Mouse (Mus musculus): Measurements from ENCODE around the gene Cacna2d3. TPM values are rescaled to one million over a fixed set of nuclear protein-coding genes. Genes with fewer than 3 reads are reported as not detected.

The Cacna2d3 gene
- total RNA-seq, 2 experiments from 2014 or later, result 0.56 to 1.4 TPM

DNA sequence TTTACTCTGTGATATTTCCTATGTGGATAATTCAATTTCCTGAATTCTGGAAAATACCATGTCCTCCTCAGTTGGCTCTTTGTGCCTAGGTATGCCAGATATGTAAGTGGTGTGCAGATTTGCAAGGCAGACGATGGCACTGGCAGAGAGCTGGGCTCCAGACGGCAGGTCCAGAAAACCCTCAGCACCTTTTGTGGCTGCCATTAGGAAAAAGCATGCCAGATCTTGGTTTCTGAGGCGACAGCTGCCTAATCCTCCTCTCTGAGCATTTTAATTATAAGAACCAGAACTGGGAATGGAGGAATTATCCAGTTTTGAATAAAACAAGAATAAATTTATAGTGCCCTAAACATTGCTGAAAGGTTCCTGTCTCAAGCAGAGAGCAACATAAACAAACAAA is 767.1 kb downstream of the Cacna2d3 start:
- H3K4me3 ChIP-seq, result no peak overlapping the region
- no peak for TF ChIP-seq CTCF (IDR thresholded peaks at IDR 0.05)
- H3K27ac ChIP-seq, result no peak overlapping the region
- DNase-seq, result no peak
- intact Hi-C loops (cut with DNase I), result no loop called here

DNA sequence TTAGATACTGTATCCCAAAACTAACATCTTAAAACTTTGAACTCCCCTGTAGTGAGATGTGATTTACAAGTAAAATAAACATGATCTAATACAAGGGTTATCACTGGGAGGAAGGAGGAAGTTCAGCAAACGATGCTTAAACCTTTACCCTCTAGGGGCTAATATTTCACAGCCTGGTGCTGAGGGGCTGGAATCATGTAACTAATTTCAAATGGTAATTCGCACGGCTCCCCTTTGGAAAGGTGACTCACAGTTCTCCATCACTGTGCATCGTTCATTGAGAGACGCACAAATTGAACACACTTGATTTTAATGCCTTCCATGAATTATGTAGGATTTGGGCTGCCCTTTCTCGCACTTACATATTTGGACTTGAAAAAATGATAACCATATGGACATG is 767.6 kb downstream of the Cacna2d3 start:
- intact Hi-C loops (cut with DNase I), result no loop called here
- TF ChIP-seq CTCF (IDR thresholded peaks at IDR 0.05), result no peak
- no peak overlapping the region for H3K27ac ChIP-seq
- DNase-seq, result no peak
- H3K4me3 ChIP-seq, result no peak overlapping the region

DNA sequence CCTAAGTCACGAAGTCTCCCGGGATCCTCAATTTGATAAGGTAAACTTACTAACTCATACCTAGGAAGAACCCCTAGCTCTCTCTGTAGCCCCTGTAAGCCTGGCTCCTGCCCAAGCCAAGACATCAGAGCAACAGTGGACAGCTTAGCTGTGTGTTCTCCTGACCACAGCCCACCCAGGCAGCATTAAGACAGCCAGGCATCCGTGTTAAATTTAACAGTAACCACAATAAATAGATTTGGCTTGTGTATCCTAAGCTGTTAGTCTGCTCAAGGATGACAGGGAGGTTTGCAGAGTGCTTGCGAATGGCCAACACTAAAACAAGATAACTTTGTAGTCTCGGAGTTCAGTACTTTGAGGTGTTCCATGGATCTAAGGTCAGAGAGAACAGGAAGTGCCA is 768.3 kb downstream of the Cacna2d3 start:
- no peak for TF ChIP-seq CTCF (IDR thresholded peaks at IDR 0.05)
- no peak for DNase-seq
- intact Hi-C loops (cut with DNase I), result no loop called here
- H3K27ac ChIP-seq, result no peak overlapping the region
- H3K4me3 ChIP-seq, result no peak overlapping the region

DNA sequence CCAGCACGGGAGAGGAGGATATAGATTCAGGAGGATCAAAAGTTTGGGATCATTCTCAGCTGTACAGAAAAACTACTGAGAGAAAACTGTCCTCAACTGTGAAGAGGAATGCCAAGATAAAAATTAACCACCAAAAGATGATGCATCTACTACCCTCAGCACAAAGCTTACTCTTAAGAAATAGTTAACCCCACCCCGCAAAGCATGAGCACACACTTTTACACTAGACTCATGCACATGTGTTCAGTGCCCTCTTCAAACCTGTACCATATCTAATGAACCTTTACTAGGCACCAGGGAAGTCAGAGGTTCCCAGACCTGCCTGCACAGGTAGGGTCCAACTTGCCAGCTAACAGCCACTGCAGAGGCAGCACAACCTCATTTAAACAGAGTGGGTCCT is 771.2 kb downstream of the Cacna2d3 start:
- H3K4me3 ChIP-seq, result no peak overlapping the region
- no peak overlapping the region for H3K27ac ChIP-seq
- no peak for DNase-seq
- intact Hi-C loops (cut with DNase I), result loop anchor here (2.0 kb wide), 1 partner anchor 124 kb away; no protein-coding TSS in a partner anchor
- TF ChIP-seq CTCF (IDR thresholded peaks at IDR 0.05), result no peak

DNA sequence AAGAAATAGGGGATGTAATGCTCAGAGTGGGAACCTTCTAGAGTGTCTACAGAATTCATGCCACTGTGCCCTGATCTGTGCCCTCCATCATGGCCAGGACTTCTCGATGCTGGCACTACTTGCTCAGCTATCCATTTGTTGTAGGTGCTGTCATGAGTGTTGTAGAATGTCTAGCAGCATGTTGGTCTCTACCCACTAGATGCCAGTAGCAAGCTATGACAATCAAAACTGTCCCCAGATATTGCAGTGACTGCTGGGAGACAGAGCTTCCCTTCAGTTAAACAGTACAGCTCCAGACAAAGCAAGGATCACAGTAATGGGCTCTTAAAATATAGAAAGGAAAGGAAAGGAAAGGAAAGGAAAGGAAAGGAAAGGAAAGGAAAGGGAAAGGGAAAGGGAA is 771.9 kb downstream of the Cacna2d3 start:
- DNase-seq, result no peak
- peak; percentile 68 for TF ChIP-seq CTCF (IDR thresholded peaks at IDR 0.05)
- intact Hi-C loops (cut with DNase I), result loop anchor here (1.0 to 2.0 kb wide), 2 partner anchors 125 to 141 kb away; no protein-coding TSS in a partner anchor
- no peak overlapping the region for H3K27ac ChIP-seq
- H3K4me3 ChIP-seq, result no peak overlapping the region

DNA sequence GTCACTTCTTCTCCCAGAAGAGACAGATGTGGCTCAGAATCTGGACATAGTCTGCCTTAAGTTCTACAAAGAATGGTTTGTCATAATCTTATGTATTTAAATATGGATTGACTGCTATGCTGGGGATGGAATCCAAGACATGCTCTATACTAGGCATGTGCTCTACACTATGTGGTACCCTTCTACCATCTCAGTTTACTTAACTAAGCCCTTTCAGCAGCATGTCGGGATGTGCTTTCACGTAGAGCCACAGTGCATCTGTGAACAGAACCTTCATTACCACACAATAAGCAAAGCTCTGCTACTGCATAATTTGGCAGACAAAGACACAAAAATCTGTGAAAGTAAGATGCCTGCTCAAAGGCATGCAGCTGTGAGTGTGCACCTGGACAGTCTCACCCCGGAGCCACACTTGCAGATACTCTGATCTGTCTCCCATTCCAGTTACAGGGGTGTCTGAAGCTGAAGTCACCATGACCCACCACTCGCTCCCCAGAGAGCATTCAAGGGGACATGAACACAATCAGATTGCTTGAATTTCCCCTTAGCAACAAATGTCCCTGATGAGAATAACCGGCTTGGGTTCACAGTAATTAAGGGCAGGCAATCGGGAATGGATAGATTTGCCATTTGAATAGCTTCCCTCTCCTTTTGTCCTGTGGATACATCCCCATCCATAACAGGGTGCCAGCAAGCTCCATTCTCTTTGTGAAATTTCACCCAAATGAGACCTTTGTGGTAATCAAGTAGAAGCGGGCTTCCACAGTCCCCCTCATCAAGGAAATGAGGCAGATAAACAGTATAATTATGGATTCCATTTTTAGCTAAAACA is 773.4 kb downstream of the Cacna2d3 start:
- Histone ChIP-seq H3K27ac (no peak overlapping the region), H3K4me3 (no peak overlapping the region)
- no peak for TF ChIP-seq CTCF (IDR thresholded peaks at IDR 0.05)
- no peak for DNase-seq
- intact Hi-C loops (cut with DNase I), result no loop called here

DNA sequence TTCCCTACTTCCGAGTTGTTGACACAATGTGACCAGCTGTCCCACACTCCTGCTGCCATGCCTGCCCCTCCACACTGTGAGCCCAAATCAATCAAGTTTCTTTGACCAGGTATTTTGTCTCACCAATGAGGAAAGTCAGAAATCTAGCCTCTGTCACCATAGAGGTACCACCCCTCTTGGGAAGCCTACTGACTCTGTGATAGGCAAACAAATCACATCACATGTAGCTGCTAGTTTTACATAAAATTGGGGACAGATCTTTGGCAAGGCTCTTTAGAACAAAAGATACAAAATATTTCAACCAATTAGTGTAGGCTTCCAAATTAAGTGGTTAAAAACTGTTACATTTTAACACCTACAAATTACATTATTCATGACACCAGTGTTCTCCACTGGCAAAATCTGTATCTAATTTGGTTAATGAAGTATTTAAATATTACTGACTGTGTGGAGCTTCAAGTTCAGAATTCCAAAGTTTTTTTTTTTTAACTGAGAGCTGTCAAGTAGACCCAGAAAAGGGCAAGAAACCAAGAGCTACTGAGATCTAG is 788.8 kb downstream of the Cacna2d3 start:
- no peak overlapping the region for H3K4me3 ChIP-seq
- no peak for DNase-seq
- no peak for TF ChIP-seq CTCF (IDR thresholded peaks at IDR 0.05)
- no peak overlapping the region for H3K27ac ChIP-seq
- intact Hi-C loops (cut with DNase I), result no loop called here

DNA sequence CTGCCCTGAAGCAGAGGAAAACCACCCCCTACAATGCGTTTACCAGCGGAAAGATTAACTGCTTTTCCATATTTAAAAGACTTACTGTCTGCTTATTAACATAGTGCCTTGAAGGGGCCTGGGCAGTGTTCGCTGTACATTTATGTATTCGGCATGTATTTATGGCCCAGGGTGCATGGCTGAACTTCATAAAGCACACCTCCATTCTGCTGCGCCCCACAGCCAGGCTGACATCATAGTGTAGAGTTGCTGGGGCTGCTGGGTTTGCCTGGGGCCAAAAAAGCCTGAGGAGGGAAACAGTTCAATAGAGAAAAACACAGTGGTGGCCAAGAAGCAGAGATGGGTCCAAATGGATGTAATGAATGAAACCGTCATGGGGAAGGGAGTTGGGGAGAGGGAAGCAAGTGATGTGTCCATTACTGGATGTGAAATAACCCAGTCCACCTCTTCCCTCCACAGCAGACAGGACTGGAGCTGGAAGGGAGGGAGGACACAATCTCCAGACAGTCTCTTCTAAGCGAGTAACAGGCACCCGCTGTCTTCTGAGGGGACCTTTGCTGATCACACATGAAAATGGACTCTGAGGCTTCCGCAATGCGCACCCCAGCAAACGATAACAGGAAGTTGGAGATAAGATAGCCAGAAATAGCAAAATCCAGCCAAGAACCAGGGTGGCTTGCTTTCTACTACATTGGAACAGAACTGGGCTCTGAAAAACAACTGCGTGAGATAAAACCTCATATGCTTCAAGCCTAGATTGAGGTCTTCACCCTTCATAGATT is 798.3 kb downstream of the Cacna2d3 start:
- Histone ChIP-seq H3K27ac (no peak overlapping the region), H3K4me3 (no peak overlapping the region)
- no peak for DNase-seq
- intact Hi-C loops (cut with DNase I), result no loop called here
- no peak for TF ChIP-seq CTCF (IDR thresholded peaks at IDR 0.05)

DNA sequence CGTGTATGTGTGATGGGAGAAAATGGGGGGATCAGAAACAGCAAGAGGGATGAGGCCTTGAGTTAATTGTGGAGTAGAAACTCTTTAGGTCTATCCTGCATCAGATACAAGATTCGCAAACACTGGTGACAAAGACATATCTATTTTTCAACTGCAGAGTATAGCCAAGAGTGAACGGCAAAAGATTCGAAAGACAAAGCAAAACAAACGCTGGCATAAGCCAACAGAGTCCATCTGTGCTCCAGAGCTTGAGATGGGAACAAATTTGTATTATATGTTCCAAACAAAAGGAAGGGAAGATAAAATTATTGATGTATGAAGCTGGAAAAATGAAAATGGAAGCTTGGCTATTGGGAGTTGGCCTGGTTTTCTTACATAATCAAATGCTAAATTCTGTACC is 802.8 kb downstream of the Cacna2d3 start:
- TF ChIP-seq CTCF (IDR thresholded peaks at IDR 0.05), result no peak
- DNase-seq, result no peak
- no peak overlapping the region for H3K27ac ChIP-seq
- H3K4me3 ChIP-seq, result no peak overlapping the region
- intact Hi-C loops (cut with DNase I), result no loop called here

DNA sequence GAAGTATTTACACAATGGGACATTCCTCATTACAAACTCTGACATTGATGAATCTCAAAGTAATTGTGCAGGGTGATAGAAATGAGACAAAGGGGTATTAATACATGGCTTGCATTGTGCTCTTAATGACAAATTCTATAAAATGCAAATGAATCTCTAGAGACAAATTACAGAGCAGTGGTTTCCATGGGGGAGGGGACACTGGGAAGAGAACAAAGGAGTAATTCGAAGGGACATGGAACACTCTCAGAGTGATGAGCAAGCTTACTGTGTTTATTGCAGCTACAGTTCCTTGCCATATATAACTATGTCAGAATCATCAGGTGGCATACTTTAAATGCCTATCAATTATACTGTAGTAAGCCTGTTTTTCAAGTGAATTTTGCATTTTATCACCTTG is 806.7 kb downstream of the Cacna2d3 start:
- Histone ChIP-seq H3K4me3 (no peak overlapping the region), H3K27ac (no peak overlapping the region)
- intact Hi-C loops (cut with DNase I), result no loop called here
- no peak for DNase-seq
- TF ChIP-seq CTCF (IDR thresholded peaks at IDR 0.05), result no peak

DNA sequence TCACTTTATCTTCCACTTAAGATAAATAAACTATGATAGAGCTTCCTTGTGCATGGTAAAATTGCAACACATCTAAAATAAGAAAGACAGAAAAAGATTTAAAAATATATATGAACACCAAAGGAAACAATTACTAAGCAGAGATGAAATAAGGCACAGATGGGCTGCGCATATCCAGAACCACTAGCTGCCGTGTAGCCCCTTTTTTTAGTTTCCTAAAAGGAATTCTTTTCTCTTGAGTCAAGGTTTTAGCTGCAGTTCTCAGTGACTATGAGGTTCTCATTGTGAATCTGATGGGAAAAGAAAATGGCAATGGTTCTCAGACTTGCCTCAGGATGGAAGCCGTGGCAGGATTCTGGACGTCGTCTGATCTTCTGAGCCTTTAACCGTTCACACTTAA is 814.0 kb downstream of the Cacna2d3 start:
- no peak overlapping the region for H3K4me3 ChIP-seq
- TF ChIP-seq CTCF (IDR thresholded peaks at IDR 0.05), result no peak
- no peak for DNase-seq
- intact Hi-C loops (cut with DNase I), result no loop called here
- H3K27ac ChIP-seq, result no peak overlapping the region

DNA sequence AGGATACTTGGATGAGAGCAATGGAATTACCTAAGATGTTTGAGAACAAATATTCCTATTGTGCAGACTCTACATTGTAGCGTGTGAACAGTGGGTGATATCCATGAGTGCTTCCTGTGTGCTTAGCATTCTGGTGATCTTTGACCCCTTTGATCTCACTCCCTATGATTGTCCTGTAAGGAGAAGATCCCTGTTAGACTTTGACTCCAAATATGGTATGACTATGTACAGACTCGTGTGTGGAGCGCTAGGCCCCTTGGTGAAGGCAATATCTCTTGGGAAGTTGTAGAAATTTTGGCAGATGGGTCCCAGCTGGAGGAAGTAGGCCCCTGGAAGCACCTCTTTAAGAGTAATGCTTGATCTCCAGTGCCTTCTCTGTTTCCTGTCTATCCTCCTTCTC is 829.1 kb downstream of the Cacna2d3 start:
- no peak overlapping the region for H3K27ac ChIP-seq
- intact Hi-C loops (cut with DNase I), result no loop called here
- H3K4me3 ChIP-seq, result no peak overlapping the region
- no peak for DNase-seq
- no peak for TF ChIP-seq CTCF (IDR thresholded peaks at IDR 0.05)

DNA sequence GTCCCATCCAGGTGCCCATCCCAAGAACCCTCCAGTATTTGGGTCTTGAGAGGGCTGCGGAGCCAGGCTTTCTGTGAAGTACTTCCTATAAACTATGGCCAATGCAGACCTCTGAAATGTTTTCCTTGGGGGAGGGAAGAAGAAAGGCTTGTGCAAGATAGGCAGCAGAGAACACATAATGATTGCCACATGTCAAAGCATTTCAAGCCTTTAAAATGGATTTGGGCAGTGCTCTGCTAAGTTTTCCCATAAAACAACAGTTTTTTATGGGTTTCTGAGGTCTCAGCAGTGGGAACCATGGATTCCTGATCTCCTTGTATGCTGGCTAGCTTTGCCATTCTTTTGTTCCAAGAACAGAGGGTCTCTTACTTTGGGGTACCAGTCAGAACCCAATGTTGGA is 834.3 kb downstream of the Cacna2d3 start:
- DNase-seq, result no peak
- Histone ChIP-seq H3K4me3 (no peak overlapping the region), H3K27ac (no peak overlapping the region)
- intact Hi-C loops (cut with DNase I), result no loop called here
- no peak for TF ChIP-seq CTCF (IDR thresholded peaks at IDR 0.05)

All from gastrocnemius, adult 2 months (tissue).